Mouse (Mus musculus) erythroid progenitor cell, adult 5-6 weeks (primary cell): ENCODE results near the gene Hnmt. TPM values are rescaled to one million over a fixed set of nuclear protein-coding genes. Genes with fewer than 3 reads are reported as not detected.

Experiments
- total RNA-seq, 2 experiments: library from RNA; stranded (forward) in 1 of 2; stranded (reverse) in 1 of 2; fragments of 150-400 nt in 1 of 2; fragments of 186-747, 209-891 nt in 1 of 2; gene quantifications; 2 replicates each; pipeline versions ENCODE4 v1.2.3 to v1.2.4; 2015 to 2017; ENCODE audit warnings: low replicate concordance in 2 of 2

Gene Hnmt
- total RNA-seq, 2 experiments from 2014 or later: 3.3 to 4.6 TPM

Other genes with a start within 250 kb of the Hnmt start
- gene Tbpl2, start 47.2 kb upstream of the Hnmt start, total RNA-seq (2015; ENCODE audit: low replicate concordance): not detected in 2 replicates
- not detected in 2 replicates for gene Tbpl2, start 47.2 kb upstream of the Hnmt start, total RNA-seq (2017; ENCODE audit: low replicate concordance)
- gene Il1f8, start 103.8 kb upstream of the Hnmt start, total RNA-seq (2015; ENCODE audit: low replicate concordance): not detected in 2 replicates
- not detected in 2 replicates for gene Il1f8, start 103.8 kb upstream of the Hnmt start, total RNA-seq (2017; ENCODE audit: low replicate concordance)
- 4.2 and 9.4 TPM in 2 replicates for gene Il1f9, start 137.1 kb upstream of the Hnmt start, total RNA-seq (2015; ENCODE audit: low replicate concordance)
- 3.0 and 3.1 TPM in 2 replicates for gene Il1f9, start 137.1 kb upstream of the Hnmt start, total RNA-seq (2017; ENCODE audit: low replicate concordance)
- not detected in 2 replicates for gene Il1f6, start 166.0 kb upstream of the Hnmt start, total RNA-seq (2015; ENCODE audit: low replicate concordance)
- not detected in 2 replicates for gene Il1f6, start 166.0 kb upstream of the Hnmt start, total RNA-seq (2017; ENCODE audit: low replicate concordance)
- not detected in 2 replicates for gene Il1f5, start 227.6 kb upstream of the Hnmt start, total RNA-seq (2015; ENCODE audit: low replicate concordance)
- not detected in 2 replicates for gene Il1f5, start 227.6 kb upstream of the Hnmt start, total RNA-seq (2017; ENCODE audit: low replicate concordance)
- gene Il1f10, start 241.8 kb upstream of the Hnmt start, total RNA-seq (2015; ENCODE audit: low replicate concordance): not detected in 2 replicates
- not detected in 2 replicates for gene Il1f10, start 241.8 kb upstream of the Hnmt start, total RNA-seq (2017; ENCODE audit: low replicate concordance)